Mouse (Mus musculus): ENCODE results near the gene Kras.

Gene Kras

GRCm38 (mm10) chr6:145249291-145250184 is 501 bp downstream of the Kras start:
- peak; percentile 75 to 78 for DNase-seq (ENCODE audit: low spot score in 2 of 2)

- no peak for DNase-seq (ENCODE audit: low spot score in 2 of 2)
These were observed 2.2 kb downstream of the Kras start for GRCm38 (mm10) chr6:145247886-145248285.

GRCm38 (mm10) chr6:145246841-145247240 is 3.2 kb downstream of the Kras start:
- no peak for DNase-seq (ENCODE audit: low spot score in 2 of 2)

GRCm38 (mm10) chr6:145242521-145242920 is 7.5 kb downstream of the Kras start:
- no peak for DNase-seq (ENCODE audit: low spot score in 2 of 2)

- DNase-seq (ENCODE audit: low spot score in 2 of 2): no peak
These were observed 9.8 kb downstream of the Kras start for GRCm38 (mm10) chr6:145240285-145240684.

GRCm38 (mm10) chr6:145237148-145237547 is 12.9 kb downstream of the Kras start:
- no peak for DNase-seq (ENCODE audit: low spot score in 2 of 2)

GRCm38 (mm10) chr6:145235367-145235766 is 14.7 kb downstream of the Kras start:
- DNase-seq (ENCODE audit: low spot score in 2 of 2): no peak

GRCm38 (mm10) chr6:145234391-145234790 is 15.6 kb downstream of the Kras start:
- no peak for DNase-seq (ENCODE audit: low spot score in 2 of 2)

GRCm38 (mm10) chr6:145226296-145226695 is 23.7 kb downstream of the Kras start:
- DNase-seq (ENCODE audit: low spot score in 2 of 2): no peak

GRCm38 (mm10) chr6:145224246-145224645 is 25.8 kb downstream of the Kras start:
- DNase-seq (ENCODE audit: low spot score in 2 of 2): no peak

GRCm38 (mm10) chr6:145215826-145216225 is 34.2 kb downstream of the Kras start:
- no peak for DNase-seq (ENCODE audit: low spot score in 2 of 2)

GRCm38 (mm10) chr6:145213916-145214315 is 36.1 kb downstream of the Kras start:
- no peak for DNase-seq (ENCODE audit: low spot score in 2 of 2)

GRCm38 (mm10) chr6:145211376-145212305 is 38.4 kb downstream of the Kras start:
- peak in 1 of 2 experiments; percentile 27 for DNase-seq (ENCODE audit: low spot score in 2 of 2)

GRCm38 (mm10) chr6:145210816-145211338 is 39.2 kb downstream of the Kras start, which contains the start of the genes Casc1 and Etfrf1:
Gene Casc1, minus strand, starts transcription at chr6:145211005.
Gene Etfrf1, plus strand, starts transcription at chr6:145211134.
- DNase-seq (ENCODE audit: low spot score in 2 of 2): peak; percentile 91 to 98

GRCm38 (mm10) chr6:145210056-145210680 is 39.9 kb downstream of the Kras start:
- no peak for DNase-seq (ENCODE audit: low spot score in 2 of 2)

- DNase-seq (ENCODE audit: low spot score in 2 of 2): no peak
These were observed 44.9 kb downstream of the Kras start for GRCm38 (mm10) chr6:145205142-145205541.

GRCm38 (mm10) chr6:145204440-145204839 is 45.6 kb downstream of the Kras start:
- no peak for DNase-seq (ENCODE audit: low spot score in 2 of 2)

GRCm38 (mm10) chr6:145202432-145203125 is 47.5 kb downstream of the Kras start:
- no peak for DNase-seq (ENCODE audit: low spot score in 2 of 2)

GRCm38 (mm10) chr6:145197949-145198686 is 51.9 kb downstream of the Kras start:
- DNase-seq (ENCODE audit: low spot score in 2 of 2): no peak

- DNase-seq (ENCODE audit: low spot score in 2 of 2): peak in 1 of 2 experiments; percentile 31
These were observed 56.6 kb downstream of the Kras start for GRCm38 (mm10) chr6:145193446-145193845.

Measured in spleen, postnatal 10 days (tissue).